Mouse (Mus musculus) sigmoid colon, adult 10 weeks (tissue): Measurements from ENCODE around the gene Enpep. TPM values are rescaled to one million over a fixed set of nuclear protein-coding genes. Genes with fewer than 3 reads are reported as not detected.

Source experiments
- polyA plus RNA-seq: library from polyadenylated mRNA; stranded (reverse); fragments of 350-450 nt; fragmentation: Illumina TruSeq; extraction: RNeasy Lipid Tissue Mini Kit (QIAGEN cat#74804); gene quantifications from one replicate; pipeline ENCODE4 v1.2.3, GENCODE M21; 2014; ENCODE audit warnings: low read depth, low replicate concordance

Gene Enpep
- polyA plus RNA-seq: 14.8 TPM

DNA sequence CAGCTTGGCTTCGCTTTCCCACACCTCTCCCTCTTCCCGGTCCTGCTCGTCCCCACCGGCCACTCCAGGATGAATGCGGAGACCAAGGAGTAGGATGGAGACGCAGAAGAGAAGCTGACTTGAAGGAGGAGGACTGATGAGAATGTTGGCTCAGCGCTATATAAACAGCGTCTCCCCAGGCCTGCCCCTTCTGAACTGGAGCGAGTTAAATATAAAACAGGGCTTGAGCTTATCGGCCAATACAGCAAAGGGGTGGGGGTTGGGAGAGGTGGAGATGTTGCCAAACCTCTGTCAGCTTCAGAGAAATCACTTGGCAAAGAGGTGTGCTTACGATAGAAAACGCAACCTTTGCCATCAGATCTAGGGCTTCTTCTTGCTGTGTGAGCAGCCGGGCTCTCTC lies at the start of gene Enpep:
TSS of gene Enpep (minus strand) at position 135 of the 400 bp plus-strand sequence.

Other genes starting within 250 kb of the Enpep start
- not detected for gene Pitx2, start 132.8 kb downstream of the Enpep start, polyA plus RNA-seq
- 58.1 TPM for gene Elovl6, start 199.6 kb upstream of the Enpep start, polyA plus RNA-seq